Mouse (Mus musculus) kidney, adult 2 months (tissue): ENCODE data around the gene Fads6.

Experiments
- CTCF ChIP-seq: fragments of 200-500 bp; conservative IDR thresholded peaks from 2 replicates; pipeline ENCODE4 v1.5.1; 2011; ENCODE audit warnings: low read depth, mild to moderate bottlenecking, control low read depth, low read length, moderate library complexity, mixed read lengths; ENCODE audit not compliant: insufficient read depth, insufficient read length
- POLR2A ChIP-seq: fragments of 200-500 bp; IDR thresholded peaks from one replicate; pipeline ENCODE4 v1.6.1; 2011; ENCODE audit warnings: low read depth, low read length, control low read depth

DNA sequence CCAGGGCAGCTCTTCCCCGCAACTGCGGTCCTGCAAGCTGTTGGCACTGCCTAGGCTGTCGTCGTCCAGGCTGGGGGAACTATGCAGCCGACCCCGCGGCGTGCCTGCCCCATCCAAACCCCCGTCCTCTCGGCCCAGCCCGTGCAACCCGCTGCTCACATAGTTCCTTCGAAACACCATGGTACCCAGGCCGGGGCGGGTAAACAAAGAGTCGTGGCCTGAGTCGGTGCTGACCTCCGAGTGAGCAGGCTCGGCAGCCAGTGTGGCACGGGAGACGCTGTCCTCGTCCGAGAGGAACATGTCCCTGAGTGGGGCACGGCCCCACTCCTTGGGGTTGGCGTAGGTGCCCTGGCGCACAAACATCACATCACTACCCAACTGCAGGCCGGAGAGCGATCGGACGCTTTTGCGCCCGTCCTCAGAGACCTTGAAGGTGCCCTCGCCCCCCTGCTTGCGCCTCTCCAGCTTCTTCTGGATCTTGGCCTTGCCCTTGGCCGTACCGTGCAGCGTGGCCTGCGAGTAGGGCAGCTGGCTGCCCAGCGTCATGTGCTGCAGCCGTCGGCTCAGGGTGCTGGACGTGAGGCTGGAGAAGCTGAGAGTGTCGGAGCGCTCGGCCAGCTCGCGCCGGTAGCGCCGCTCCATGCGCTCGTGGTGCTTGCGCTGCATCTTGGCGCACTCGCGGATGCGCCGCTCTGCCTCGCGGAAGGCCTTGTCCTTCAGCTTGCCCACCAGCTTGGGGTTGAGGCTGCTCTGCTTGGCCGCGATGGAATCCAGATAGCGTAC is 21.0 kb upstream of the Fads6 start:
- no peak for TF ChIP-seq CTCF
- no peak for TF ChIP-seq POLR2A
